Mouse (Mus musculus): ENCODE measurements at regions not wholly inside any gene's neighbourhood (a gene's known extent, or its start where the extent isn't known, plus 50 kb on each side); places are given as distances from the start of the nearest gene placed in this dataset.

DNA sequence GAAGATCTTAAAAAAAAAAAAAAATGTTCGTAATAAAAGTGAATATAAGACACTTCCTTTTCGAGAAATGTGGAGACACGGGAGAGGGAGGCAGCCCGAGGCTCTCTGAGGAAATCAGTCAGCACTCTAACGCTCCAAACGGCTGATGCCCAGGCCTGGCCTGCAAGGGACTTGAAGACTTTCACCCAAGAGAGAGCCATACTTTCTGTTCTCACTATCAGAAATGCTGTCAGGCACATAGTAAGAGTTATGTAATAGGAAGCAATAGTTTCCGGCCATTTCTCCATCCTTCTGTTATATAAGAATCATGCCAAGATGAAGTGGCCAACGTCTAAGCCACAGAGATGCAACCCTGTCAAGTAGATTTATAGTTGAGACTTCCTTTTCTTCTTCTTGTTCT, 140.3 kb downstream of the Gsdmc2 start:
- H3K4me1 ChIP-seq (ENCODE audit: control insufficient read depth, insufficient read depth, low read length): no peaks in the 10 kb centered on the region
- H3K27ac ChIP-seq (ENCODE audit: insufficient read depth, low read length): no peak overlapping the region
- DNase-seq: no peak
- H3K4me3 ChIP-seq (replicated peaks; ENCODE audit: insufficient read depth, low read depth, low read length): no peak overlapping the region
- TF ChIP-seq POLR2A (IDR thresholded peaks at IDR 0.05; ENCODE audit: borderline replicate concordance, insufficient read depth, low read length): no peak
- no peak for TF ChIP-seq CTCF (IDR thresholded peaks at IDR 0.05; ENCODE audit: borderline replicate concordance, insufficient read depth, low read depth, low read length)
- 86% methylated on average over 8 of the region's 8 CpGs for WGBS
- H3K27me3 ChIP-seq (ENCODE audit: control insufficient read depth, insufficient read depth, low read length): no peaks in the 10 kb centered on the region

- H3K4me1 ChIP-seq (ENCODE audit: control insufficient read depth, insufficient read depth, low read length): no peaks in the 10 kb centered on the region
- 95% methylated on average over 10 of the region's 10 CpGs for WGBS
- DNase-seq: no peak
- no peaks in the 10 kb centered on the region for H3K27me3 ChIP-seq (ENCODE audit: control insufficient read depth, insufficient read depth, low read length)
- no peak overlapping the region for H3K4me3 ChIP-seq (replicated peaks; ENCODE audit: insufficient read depth, low read depth, low read length)
- no peak overlapping the region for H3K27ac ChIP-seq (ENCODE audit: insufficient read depth, low read length)
- TF ChIP-seq CTCF (IDR thresholded peaks at IDR 0.05; ENCODE audit: borderline replicate concordance, insufficient read depth, low read depth, low read length): no peak
- no peak for TF ChIP-seq POLR2A (IDR thresholded peaks at IDR 0.05; ENCODE audit: borderline replicate concordance, insufficient read depth, low read length)
Observed at GRCm38 (mm10) chr15:63697831-63698230, 147.1 kb downstream of the Gsdmc2 start.

- Histone ChIP-seq H3K4me1 (ENCODE audit: control insufficient read depth, insufficient read depth, low read length) (no peaks in the 10 kb centered on the region), H3K27me3 (ENCODE audit: control insufficient read depth, insufficient read depth, low read length) (no peaks in the 10 kb centered on the region), H3K4me3 (replicated peaks; ENCODE audit: insufficient read depth, low read depth, low read length) (no peak overlapping the region), H3K27ac (ENCODE audit: insufficient read depth, low read length) (no peak overlapping the region)
- TF ChIP-seq CTCF (IDR thresholded peaks at IDR 0.05; ENCODE audit: borderline replicate concordance, insufficient read depth, low read depth, low read length) (no peak), POLR2A (IDR thresholded peaks at IDR 0.05; ENCODE audit: borderline replicate concordance, insufficient read depth, low read length) (no peak)
- no peak for DNase-seq
- 85% methylated on average over 3 of the region's 3 CpGs for WGBS
Observed at GRCm38 (mm10) chr15:63694150-63694549, 150.8 kb downstream of the Gsdmc2 start.

DNA sequence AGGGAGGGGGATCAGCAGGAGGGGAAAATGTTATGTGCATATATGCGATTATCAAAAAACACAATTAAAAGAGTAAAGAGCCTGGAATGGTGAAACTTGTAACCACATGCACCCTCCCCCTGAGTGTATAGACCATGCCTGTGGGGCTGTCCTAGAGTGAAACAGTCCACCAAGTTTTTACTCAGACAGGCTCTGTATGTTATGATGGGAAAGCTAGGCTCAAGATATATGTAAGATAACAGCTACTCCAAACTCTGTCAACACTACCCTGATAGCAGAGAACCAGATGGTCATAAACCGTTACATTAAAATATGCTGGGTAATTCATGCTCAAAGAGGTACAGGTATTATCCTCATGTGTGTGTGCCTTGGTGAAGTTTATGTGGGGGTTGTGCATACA, 151.4 kb downstream of the Gsdmc2 start:
- no peaks in the 10 kb centered on the region for H3K27me3 ChIP-seq (ENCODE audit: control insufficient read depth, insufficient read depth, low read length)
- no peak overlapping the region for H3K4me3 ChIP-seq (replicated peaks; ENCODE audit: insufficient read depth, low read depth, low read length)
- no peak for DNase-seq
- TF ChIP-seq POLR2A (IDR thresholded peaks at IDR 0.05; ENCODE audit: borderline replicate concordance, insufficient read depth, low read length): no peak
- no peak for TF ChIP-seq CTCF (IDR thresholded peaks at IDR 0.05; ENCODE audit: borderline replicate concordance, insufficient read depth, low read depth, low read length)
- no peak overlapping the region for H3K27ac ChIP-seq (ENCODE audit: insufficient read depth, low read length)
- no peaks in the 10 kb centered on the region for H3K4me1 ChIP-seq (ENCODE audit: control insufficient read depth, insufficient read depth, low read length)
- 61% methylated on average over 2 of the region's 2 CpGs for WGBS

- H3K4me1 ChIP-seq (ENCODE audit: control insufficient read depth, insufficient read depth, low read length): no peaks in the 10 kb centered on the region
- H3K27me3 ChIP-seq (ENCODE audit: control insufficient read depth, insufficient read depth, low read length): no peaks in the 10 kb centered on the region
- DNase-seq: no peak
- 22% methylated on average over 9 of the region's 9 CpGs for WGBS
- H3K4me3 ChIP-seq (replicated peaks; ENCODE audit: insufficient read depth, low read depth, low read length): no peak overlapping the region
- no peak overlapping the region for H3K27ac ChIP-seq (ENCODE audit: insufficient read depth, low read length)
- TF ChIP-seq POLR2A (IDR thresholded peaks at IDR 0.05; ENCODE audit: borderline replicate concordance, insufficient read depth, low read length) (no peak), CTCF (IDR thresholded peaks at IDR 0.05; ENCODE audit: borderline replicate concordance, insufficient read depth, low read depth, low read length) (no peak)
Observed at GRCm38 (mm10) chr15:63692491-63693295, 152.3 kb downstream of the Gsdmc2 start.

DNA sequence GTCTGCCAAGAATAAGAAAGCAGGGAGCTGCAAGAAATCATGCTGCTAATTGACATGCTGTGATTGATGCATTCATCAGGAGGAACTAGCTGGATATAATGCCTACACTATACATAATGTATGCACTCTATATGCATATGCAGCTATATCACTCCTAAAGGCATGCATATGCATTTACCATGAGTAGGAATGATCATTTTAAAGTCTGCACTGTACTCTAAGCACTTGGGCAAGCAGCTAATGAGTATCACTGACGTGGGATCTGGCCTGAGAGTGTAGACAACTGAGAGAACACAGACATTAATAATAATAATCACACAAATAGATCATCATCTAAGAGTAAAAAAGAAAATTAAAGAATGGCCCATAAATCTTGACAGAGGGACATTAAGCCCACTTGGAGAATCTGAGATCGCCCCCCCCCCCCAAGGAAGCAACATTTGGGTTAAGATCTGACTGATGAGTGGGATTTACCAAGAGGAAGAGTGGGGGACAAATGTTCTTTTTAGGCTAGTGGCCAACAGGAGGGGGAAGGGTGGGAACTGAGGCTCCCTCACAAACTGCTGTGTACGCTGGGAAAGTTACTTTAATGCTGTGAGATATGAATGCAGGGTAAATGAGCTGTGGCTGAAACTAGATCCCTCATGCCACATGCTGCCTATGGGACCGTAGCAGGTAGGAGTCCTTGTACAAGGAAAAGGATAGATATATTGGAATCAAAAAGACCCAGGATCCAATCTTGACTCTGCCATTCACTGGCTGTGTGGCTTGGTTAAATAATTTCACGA, 155.0 kb downstream of the Gsdmc2 start:
- H3K4me3 ChIP-seq (replicated peaks; ENCODE audit: insufficient read depth, low read depth, low read length): no peak overlapping the region
- no peaks in the 10 kb centered on the region for H3K4me1 ChIP-seq (ENCODE audit: control insufficient read depth, insufficient read depth, low read length)
- H3K27ac ChIP-seq (ENCODE audit: insufficient read depth, low read length): no peak overlapping the region
- no peak for DNase-seq
- TF ChIP-seq POLR2A (IDR thresholded peaks at IDR 0.05; ENCODE audit: borderline replicate concordance, insufficient read depth, low read length) (no peak), CTCF (IDR thresholded peaks at IDR 0.05; ENCODE audit: borderline replicate concordance, insufficient read depth, low read depth, low read length) (no peak)
- 77% methylated on average over 5 of the region's 5 CpGs for WGBS
- H3K27me3 ChIP-seq (ENCODE audit: control insufficient read depth, insufficient read depth, low read length): no peaks in the 10 kb centered on the region

DNA sequence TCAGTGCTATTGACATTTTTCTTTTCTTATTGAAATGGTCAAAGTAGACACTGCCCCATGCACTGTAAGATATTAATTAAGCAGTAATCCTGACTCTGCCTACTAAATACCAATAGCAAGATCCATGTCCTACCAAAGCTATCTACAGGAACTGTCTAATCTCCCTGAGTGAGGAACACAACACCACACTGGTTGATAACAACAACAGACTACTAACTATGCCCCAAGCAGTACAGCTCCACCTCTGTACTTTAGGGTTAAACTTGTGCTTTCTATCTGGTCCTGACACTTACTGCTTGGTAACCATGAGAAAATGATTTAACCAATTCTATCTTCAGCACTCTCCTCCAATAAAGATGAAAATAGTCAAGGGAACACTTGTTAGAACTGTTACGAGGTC, 157.1 kb downstream of the Gsdmc2 start:
- Histone ChIP-seq H3K27ac (ENCODE audit: insufficient read depth, low read length) (no peak overlapping the region), H3K4me1 (ENCODE audit: control insufficient read depth, insufficient read depth, low read length) (no peaks in the 10 kb centered on the region), H3K27me3 (ENCODE audit: control insufficient read depth, insufficient read depth, low read length) (no peaks in the 10 kb centered on the region), H3K4me3 (replicated peaks; ENCODE audit: insufficient read depth, low read depth, low read length) (no peak overlapping the region)
- DNase-seq: no peak
- WGBS: 97% methylated on average over 1 of the region's 1 CpGs
- no peak for TF ChIP-seq POLR2A (IDR thresholded peaks at IDR 0.05; ENCODE audit: borderline replicate concordance, insufficient read depth, low read length)
- TF ChIP-seq CTCF (IDR thresholded peaks at IDR 0.05; ENCODE audit: borderline replicate concordance, insufficient read depth, low read depth, low read length): no peak

Data from cerebellum, adult 2 months (tissue).